Mouse (Mus musculus) lung, embryonic 16.5 days (tissue): Measurements from ENCODE around the gene Plau. TPM values are rescaled to one million over a fixed set of nuclear protein-coding genes. Genes with fewer than 3 reads are reported as not detected.

Experiments used
- ATAC-seq: fragments of 200-750 bp; cut with Nextera tagmentation; 2 replicates; pipeline ENCODE4 v1.8.0; 2017; ENCODE audit warnings: low read depth, mild to moderate bottlenecking, moderate library complexity
- H3K27ac ChIP-seq: fragments of 300-500 bp; sonication (generic); 2 replicates; pipeline ENCODE4 v1.5.1; 2014; ENCODE audit warnings: mild to moderate bottlenecking, control low read depth, low read length
- H3K27me3 ChIP-seq: fragments of 300-500 bp; sonication (generic); 2 replicates; pipeline ENCODE4 v1.6.1; 2014; ENCODE audit warnings: low read depth, low read length, mixed read lengths; ENCODE audit not compliant: control insufficient read depth, insufficient read depth
- H3K36me3 ChIP-seq: fragments of 300-500 bp; sonication (generic); 2 replicates; pipeline ENCODE4 v1.6.1; 2014; ENCODE audit warnings: low read length; ENCODE audit not compliant: control insufficient read depth, insufficient read depth
- H3K4me1 ChIP-seq: fragments of 300-500 bp; sonication (generic); replicated peaks from 2 replicates; pipeline ENCODE4 v1.6.1; 2014; ENCODE audit warnings: low read length, mixed read lengths; ENCODE audit not compliant: control insufficient read depth, insufficient read depth
- H3K4me2 ChIP-seq: fragments of 300-500 bp; sonication (generic); 2 replicates; pipeline ENCODE4 v1.6.1; 2014; ENCODE audit warnings: low read depth, low read length, control low read depth
- H3K4me3 ChIP-seq: fragments of 300-500 bp; sonication (generic); 2 replicates; pipeline ENCODE4 v1.5.1; 2014; ENCODE audit warnings: mild to moderate bottlenecking, low read length, control low read depth
- H3K9ac ChIP-seq: fragments of 300-500 bp; sonication (generic); 2 replicates; pipeline ENCODE4 v1.6.1; 2014; ENCODE audit warnings: low read length, control low read depth
- H3K9me3 ChIP-seq: fragments of 300-500 bp; sonication (generic); 2 replicates; pipeline ENCODE4 v1.6.1; 2016; ENCODE audit warnings: low read length; ENCODE audit not compliant: control insufficient read depth
- WGBS: fragments of 180-500 bp; shearing (Covaris S2); extraction: QIAGEN DNeasy Blood & Tissue Kit; methylation state at CpG from one replicate; pipeline ENCODE4 v1.1.7; 2014; 5-methylcytosine and 5-hydroxymethylcytosine counted together
- polyA plus RNA-seq: library from polyadenylated mRNA; unstranded; fragments of >200 nt; fragmentation: Nextera tagmentation; extraction: Ambion mirVana; gene quantifications from 2 replicates; pipeline ENCODE4 v1.2.1, GENCODE M21; 2015

Gene Plau
- polyA plus RNA-seq, 1 experiment from 2014 or later: 2.1 TPM

DNA sequence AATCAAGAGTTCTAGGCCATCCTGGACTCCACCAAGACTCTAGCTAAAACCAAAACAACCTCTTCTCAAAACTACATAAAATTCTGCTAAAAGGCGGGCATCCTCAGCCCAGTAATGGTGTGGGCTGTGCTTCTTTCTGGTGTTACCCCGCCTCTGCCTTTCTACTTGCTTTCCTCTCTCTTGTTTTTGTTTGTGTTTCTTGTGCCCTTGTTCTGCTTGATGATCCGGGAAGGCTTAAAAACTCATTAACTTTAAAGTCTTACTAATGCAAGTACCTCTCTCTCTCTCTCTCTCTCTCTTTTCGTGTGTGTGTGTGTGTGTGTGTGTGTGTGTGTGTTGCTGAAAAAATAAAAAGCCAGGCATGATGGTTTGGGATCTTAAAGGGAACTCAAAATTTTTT, 13.3 kb downstream of the Plau start:
- ATAC-seq: no peak
- WGBS: 57% methylated on average over 4 of the region's 4 CpGs
- no peak overlapping the region for H3K27ac ChIP-seq

DNA sequence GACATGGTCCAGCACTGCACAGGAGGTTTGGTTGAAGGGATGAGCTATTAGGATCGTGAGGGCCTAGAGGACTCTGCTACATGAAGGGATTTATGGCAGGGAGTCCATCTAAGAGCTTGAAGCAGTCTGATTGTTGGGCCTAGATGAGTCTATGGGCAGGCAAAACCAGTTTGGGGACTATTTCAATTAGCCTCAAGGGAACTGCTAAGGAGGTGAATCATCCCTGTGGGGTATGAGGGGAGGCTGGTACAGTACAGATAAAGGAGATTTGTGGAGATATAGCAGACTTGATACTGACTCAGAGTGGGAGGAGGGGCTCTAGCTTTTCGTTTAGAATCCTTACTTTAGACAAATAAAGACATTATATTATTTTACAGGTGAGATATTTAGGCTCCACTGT, 14.0 kb downstream of the Plau start:
- no peak overlapping the region for H3K27ac ChIP-seq
- no peak overlapping the region for H3K4me3 ChIP-seq
- no peaks in the 10 kb centered on the region for H3K27me3 ChIP-seq
- H3K36me3 ChIP-seq: no peaks in the 10 kb centered on the region
- WGBS: 75% methylated on average over 2 of the region's 2 CpGs
- ATAC-seq: no peak
- H3K9ac ChIP-seq: no peak overlapping the region
- H3K9me3 ChIP-seq: no peaks in the 10 kb centered on the region
- H3K4me2 ChIP-seq: no peak overlapping the region
- H3K4me1 ChIP-seq: no peaks in the 10 kb centered on the region

More for the DNA sequence above, 13.3 kb downstream of the Plau start:
- no peaks in the 10 kb centered on the region for H3K36me3 ChIP-seq
- no peak overlapping the region for H3K4me2 ChIP-seq
- no peak overlapping the region for H3K4me3 ChIP-seq
- no peaks in the 10 kb centered on the region for H3K27me3 ChIP-seq
- no peaks in the 10 kb centered on the region for H3K9me3 ChIP-seq
- no peak overlapping the region for H3K9ac ChIP-seq
- H3K4me1 ChIP-seq: no peaks in the 10 kb centered on the region

DNA sequence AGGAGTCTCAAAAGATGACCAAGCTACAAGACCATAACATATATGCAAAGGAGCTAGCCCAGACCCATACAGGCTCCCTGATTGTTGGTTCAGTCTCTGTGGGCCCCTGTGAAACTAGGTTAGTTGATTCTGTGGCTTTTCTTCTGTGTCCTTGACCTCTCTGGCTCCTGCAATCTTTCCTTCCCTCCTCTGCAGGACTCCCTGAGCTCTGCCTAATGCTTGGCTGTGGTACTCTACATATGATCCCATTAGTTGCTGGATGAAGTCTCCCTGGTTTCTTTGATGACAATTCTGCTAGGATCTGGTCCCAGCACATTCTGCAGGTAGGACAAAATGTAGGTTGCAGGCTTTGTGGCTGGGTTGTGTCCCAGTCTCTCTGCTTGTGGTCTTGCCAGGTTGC, 15.3 kb downstream of the Plau start:
- no peak overlapping the region for H3K27ac ChIP-seq
- no peaks in the 10 kb centered on the region for H3K36me3 ChIP-seq
- H3K4me3 ChIP-seq: no peak overlapping the region
- no peaks in the 10 kb centered on the region for H3K27me3 ChIP-seq
- H3K9ac ChIP-seq: no peak overlapping the region
- no peak overlapping the region for H3K4me2 ChIP-seq
- ATAC-seq: no peak
- no peaks in the 10 kb centered on the region for H3K4me1 ChIP-seq
- H3K9me3 ChIP-seq: no peaks in the 10 kb centered on the region

DNA sequence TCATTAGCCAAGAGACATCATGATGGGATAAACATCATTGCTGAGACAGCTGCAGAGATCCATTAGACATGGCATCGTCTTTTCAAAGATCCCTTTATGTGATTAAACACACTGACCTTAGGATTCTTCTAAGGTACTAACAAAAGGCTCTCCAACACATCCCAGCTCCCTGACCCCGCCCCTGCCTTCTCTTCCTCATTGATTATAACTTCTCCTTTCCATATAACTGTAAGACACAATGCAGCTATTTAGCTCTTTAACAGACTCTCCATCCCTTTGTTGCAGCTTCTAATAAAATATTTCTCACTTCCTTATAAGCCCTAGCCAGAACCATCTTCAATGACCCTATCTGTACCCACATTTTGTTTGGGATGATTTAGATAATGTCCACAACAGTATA, 24.7 kb downstream of the Plau start:
- no peaks in the 10 kb centered on the region for H3K27me3 ChIP-seq
- no peak overlapping the region for H3K9ac ChIP-seq
- H3K36me3 ChIP-seq: no peaks in the 10 kb centered on the region
- ATAC-seq: no peak
- WGBS: 72% methylated on average over 2 of the region's 2 CpGs
- no peaks in the 10 kb centered on the region for H3K9me3 ChIP-seq
- H3K4me2 ChIP-seq: no peak overlapping the region
- H3K27ac ChIP-seq: no peak overlapping the region
- H3K4me3 ChIP-seq: no peak overlapping the region
- H3K4me1 ChIP-seq: peaks cover 5% of the 10 kb centered on the region; the same call in 1 of the 2 replicates

DNA sequence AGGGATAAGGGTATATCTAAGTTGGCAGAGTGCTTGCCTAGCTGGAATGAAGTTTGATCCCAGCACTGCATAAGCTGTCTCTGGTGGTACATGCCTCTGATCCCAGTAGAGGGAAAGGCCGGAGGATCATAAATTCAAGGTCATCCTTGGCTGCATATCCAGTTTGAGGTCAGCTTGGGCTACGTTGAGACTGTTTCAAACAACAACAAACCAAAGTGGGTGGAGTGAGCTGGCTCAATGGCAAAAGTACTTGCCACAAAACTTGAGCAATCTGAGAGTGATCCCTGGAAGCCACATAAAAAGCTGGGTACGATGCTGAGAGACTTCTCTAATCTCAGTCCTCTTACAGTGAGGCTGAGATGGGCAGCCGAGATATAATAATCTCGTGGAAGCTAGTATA, 25.1 kb downstream of the Plau start:
- no peak overlapping the region for H3K9ac ChIP-seq
- 67% methylated on average over 5 of the region's 5 CpGs for WGBS
- no peak overlapping the region for H3K4me2 ChIP-seq
- peaks cover 8% of the 10 kb centered on the region; the same call in 1 of the 2 replicates for H3K4me1 ChIP-seq
- no peak overlapping the region for H3K4me3 ChIP-seq
- no peaks in the 10 kb centered on the region for H3K27me3 ChIP-seq
- ATAC-seq: no peak
- no peak overlapping the region for H3K27ac ChIP-seq
- no peaks in the 10 kb centered on the region for H3K9me3 ChIP-seq
- no peaks in the 10 kb centered on the region for H3K36me3 ChIP-seq

DNA sequence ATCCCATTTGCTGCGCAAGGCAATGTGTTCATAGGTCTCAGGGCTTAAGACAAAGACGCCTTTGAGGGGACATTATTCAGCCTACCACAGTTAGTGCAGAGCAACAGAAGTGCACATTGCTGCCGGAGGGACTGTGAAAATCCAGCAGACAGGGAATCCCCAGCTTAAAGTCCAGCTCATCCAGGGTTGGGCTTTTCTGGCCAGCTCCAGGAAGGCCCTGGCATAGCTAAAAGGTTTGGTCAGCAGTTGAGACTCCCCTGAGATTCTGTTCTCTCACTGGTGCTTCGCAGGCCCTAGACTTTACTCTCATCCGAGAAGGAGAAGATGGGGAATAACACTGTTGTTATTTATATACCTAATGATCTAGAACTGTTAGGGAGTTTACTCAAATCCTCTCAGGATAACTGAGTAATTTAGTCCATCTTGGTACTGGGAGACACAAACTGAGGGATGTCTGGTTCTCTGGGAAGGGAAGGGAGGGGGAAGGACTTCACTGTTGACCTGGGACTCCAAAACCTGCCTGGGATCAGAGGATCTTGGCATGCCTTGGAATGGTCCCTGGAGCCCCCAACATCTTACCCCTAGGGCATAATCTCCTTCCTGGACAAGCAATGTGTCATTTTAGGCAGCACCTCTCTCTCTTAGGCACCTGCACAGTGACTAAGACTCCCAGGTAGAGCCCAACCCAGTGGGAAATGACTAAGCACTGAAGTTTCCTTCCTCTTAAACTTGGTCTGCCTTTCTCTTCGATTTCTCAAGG, 27.0 kb downstream of the Plau start:
- ATAC-seq: no peak
- no peak overlapping the region for H3K4me2 ChIP-seq
- no peak overlapping the region for H3K27ac ChIP-seq
- H3K9me3 ChIP-seq: no peaks in the 10 kb centered on the region
- peaks cover 8% of the 10 kb centered on the region; the same call in 1 of the 2 replicates for H3K4me1 ChIP-seq
- no peaks in the 10 kb centered on the region for H3K36me3 ChIP-seq
- no peaks in the 10 kb centered on the region for H3K27me3 ChIP-seq
- 71% methylated on average over 6 of the region's 6 CpGs for WGBS
- H3K4me3 ChIP-seq: no peak overlapping the region
- no peak overlapping the region for H3K9ac ChIP-seq

DNA sequence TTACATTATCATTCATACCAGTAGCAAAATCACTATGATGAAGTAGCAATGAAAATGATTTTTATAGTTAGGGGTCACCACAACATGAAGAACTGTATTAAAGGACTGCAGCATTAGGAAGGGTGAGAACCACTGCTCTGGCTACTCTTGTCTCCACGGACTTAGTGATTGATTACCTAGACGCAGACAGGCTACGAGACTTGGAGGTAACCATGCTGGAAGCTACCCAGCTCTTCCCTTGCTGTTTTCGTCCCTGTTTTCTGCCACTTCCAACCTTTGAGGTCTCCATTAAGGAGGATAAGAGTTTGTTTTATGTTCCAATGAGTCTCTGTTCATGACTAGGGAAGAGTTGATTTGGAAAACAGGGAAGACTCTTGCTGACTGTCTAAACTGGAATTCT, 27.7 kb downstream of the Plau start:
- H3K4me1 ChIP-seq: peaks cover 8% of the 10 kb centered on the region; the same call in 1 of the 2 replicates
- 35% methylated on average over 4 of the region's 4 CpGs for WGBS
- no peaks in the 10 kb centered on the region for H3K9me3 ChIP-seq
- no peak overlapping the region for H3K27ac ChIP-seq
- H3K36me3 ChIP-seq: no peaks in the 10 kb centered on the region
- no peak overlapping the region for H3K9ac ChIP-seq
- H3K4me2 ChIP-seq: no peak overlapping the region
- no peak overlapping the region for H3K4me3 ChIP-seq
- ATAC-seq: no peak
- H3K27me3 ChIP-seq: no peaks in the 10 kb centered on the region

DNA sequence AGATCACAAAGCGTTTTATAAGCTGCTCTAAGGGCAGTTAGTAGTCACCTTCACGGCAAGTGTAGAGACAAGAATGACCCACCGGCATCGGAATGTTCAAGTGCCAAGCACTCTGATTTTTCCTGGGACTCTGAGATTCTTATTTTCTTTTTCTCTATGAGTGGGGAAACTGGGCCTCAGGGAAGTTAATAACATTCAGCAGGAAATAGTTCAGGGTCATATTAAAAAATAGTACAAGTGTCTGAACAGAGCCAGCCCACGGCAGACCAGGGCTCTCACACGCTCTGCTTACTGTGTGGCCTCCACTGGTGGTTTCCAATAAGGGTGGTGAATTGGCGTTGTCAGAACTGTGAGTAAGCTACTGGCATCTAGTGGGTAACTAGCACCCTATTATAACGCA, 29.1 kb downstream of the Plau start:
- H3K4me3 ChIP-seq: no peak overlapping the region
- H3K4me2 ChIP-seq: no peak overlapping the region
- no peaks in the 10 kb centered on the region for H3K27me3 ChIP-seq
- ATAC-seq: peak; percentile 7; the same call in 1 of the 2 replicates
- H3K9ac ChIP-seq: no peak overlapping the region
- H3K9me3 ChIP-seq: no peaks in the 10 kb centered on the region
- H3K4me1 ChIP-seq: peaks cover 8% of the 10 kb centered on the region; the same call in 1 of the 2 replicates
- no peaks in the 10 kb centered on the region for H3K36me3 ChIP-seq
- WGBS: 55% methylated on average over 8 of the region's 8 CpGs
- H3K27ac ChIP-seq: no peak overlapping the region

DNA sequence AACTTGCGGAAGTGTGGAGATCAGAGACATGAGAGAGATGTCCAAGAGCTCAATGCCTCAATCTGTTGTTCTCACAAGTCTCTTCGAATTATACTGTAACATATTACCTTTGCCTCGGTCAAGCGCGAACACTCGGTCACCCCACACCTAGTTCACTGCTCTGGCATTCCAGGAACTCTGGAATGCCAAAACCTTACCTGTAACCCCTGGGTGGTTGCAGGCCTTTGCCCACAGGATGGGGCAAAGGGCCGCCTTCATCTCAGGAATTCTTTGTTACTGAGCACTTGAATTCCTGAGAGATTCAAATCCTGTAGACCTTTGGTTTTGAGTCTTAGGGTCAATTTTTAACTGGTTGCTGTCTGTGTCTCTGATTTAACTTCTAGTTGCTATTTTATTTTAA, 29.9 kb downstream of the Plau start:
- no peak overlapping the region for H3K9ac ChIP-seq
- peaks cover 8% of the 10 kb centered on the region; the same call in 1 of the 2 replicates for H3K4me1 ChIP-seq
- H3K9me3 ChIP-seq: no peaks in the 10 kb centered on the region
- no peaks in the 10 kb centered on the region for H3K27me3 ChIP-seq
- no peak overlapping the region for H3K27ac ChIP-seq
- ATAC-seq: no peak
- WGBS: 69% methylated on average over 7 of the region's 7 CpGs
- H3K4me2 ChIP-seq: no peak overlapping the region
- no peak overlapping the region for H3K4me3 ChIP-seq
- no peaks in the 10 kb centered on the region for H3K36me3 ChIP-seq
